Mouse (Mus musculus) forebrain, embryonic 12.5 days (tissue): ENCODE results near the gene Stap2. TPM values are rescaled to one million over a fixed set of nuclear protein-coding genes. Genes with fewer than 3 reads are reported as not detected.

Experiments
- ATAC-seq: fragments of 200-750 bp; cut with Nextera tagmentation; 2 replicates; pipeline ENCODE4 v1.8.0; 2017; ENCODE audit warnings: moderate TSS enrichment; ENCODE audit not compliant: low FRiP score
- H3K27ac ChIP-seq: fragments of 300-500 bp; sonication (generic); 2 replicates; pipeline ENCODE4 v1.5.1; 2016; ENCODE audit warnings: mild to moderate bottlenecking
- H3K27me3 ChIP-seq: fragments of 300-500 bp; sonication (generic); 2 replicates; pipeline ENCODE4 v1.6.1; 2016; ENCODE audit warnings: mild to moderate bottlenecking
- H3K36me3 ChIP-seq: fragments of 300-500 bp; sonication (generic); replicated peaks from 2 replicates; pipeline ENCODE4 v1.6.1; 2016; ENCODE audit warnings: mild to moderate bottlenecking
- H3K4me1 ChIP-seq: fragments of 300-500 bp; sonication (generic); 2 replicates; pipeline ENCODE4 v1.6.1; 2016
- H3K4me2 ChIP-seq: fragments of 300-500 bp; sonication (generic); 2 replicates; pipeline ENCODE4 v1.6.1; 2016; ENCODE audit warnings: mild to moderate bottlenecking, moderate library complexity
- H3K4me3 ChIP-seq: fragments of 300-500 bp; sonication (generic); replicated peaks from 2 replicates; pipeline ENCODE4 v1.5.1; 2016; ENCODE audit warnings: mild to moderate bottlenecking
- H3K9ac ChIP-seq: fragments of 300-500 bp; sonication (generic); 2 replicates; pipeline ENCODE4 v1.6.1; 2016; ENCODE audit warnings: mild to moderate bottlenecking
- H3K9me3 ChIP-seq: fragments of 300-500 bp; sonication (generic); 2 replicates; pipeline ENCODE4 v1.6.1; 2016
- WGBS: fragments of 180-500 bp; shearing (Covaris S2); methylation state at CpG from one replicate; pipeline ENCODE4 v1.1.7; 2016; 5-methylcytosine and 5-hydroxymethylcytosine counted together
- polyA plus RNA-seq: library from polyadenylated mRNA; unstranded; fragments of >200 nt; fragmentation: Nextera tagmentation; extraction: Ambion mirVana; gene quantifications from 2 replicates; pipeline ENCODE4 v1.2.1, GENCODE M21; 2016

Stap2 gene
- polyA plus RNA-seq, 1 experiment from 2014 or later = 4.2 TPM

- H3K36me3 ChIP-seq = no peaks in the 10 kb centered on the region
- H3K4me1 ChIP-seq = peaks cover 15% of the 10 kb centered on the region
- no peak for ATAC-seq
- H3K27ac ChIP-seq = no peak within 1 kb of the TSS
- H3K9ac ChIP-seq = no peak within 1 kb of the TSS
- no peak within 1 kb of the TSS for H3K4me3 ChIP-seq
- 77% methylated on average over 6 of the region's 6 CpGs for WGBS
- H3K9me3 ChIP-seq = no peaks in the 10 kb centered on the region
- peaks cover 41% of the 10 kb centered on the region for H3K27me3 ChIP-seq
- H3K4me2 ChIP-seq = no peak within 1 kb of the TSS
Measured at GRCm38 (mm10) chr17:55952447-55953027, 52.8 kb downstream of the Stap2 start, which contains the start of gene Ebi3. Ebi3 (plus strand) TSS chr17:55952640.

DNA sequence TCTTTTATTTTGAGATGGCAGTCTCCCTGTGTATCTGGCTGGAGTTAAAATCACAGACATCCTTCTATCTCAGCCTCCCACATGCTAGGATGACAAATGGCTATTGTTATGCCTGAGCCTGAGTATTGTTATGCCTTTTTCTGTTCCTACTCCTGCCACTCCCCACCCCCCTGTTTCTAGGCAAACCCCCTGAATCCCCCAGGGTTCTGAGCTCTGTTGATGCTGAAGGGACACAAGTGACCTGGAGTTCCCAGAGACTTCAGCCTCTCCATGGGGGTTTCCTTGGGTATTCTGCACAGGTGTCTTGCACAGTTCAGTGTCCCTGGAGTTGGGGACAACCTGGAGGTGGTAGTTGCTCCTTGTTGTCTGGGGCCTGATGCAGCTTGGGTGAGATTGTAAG is 53.3 kb downstream of the Stap2 start:
- Histone ChIP-seq H3K9ac (no peak overlapping the region), H3K4me2 (no peak overlapping the region), H3K27me3 (peaks cover 41% of the 10 kb centered on the region), H3K4me1 (peaks cover 11% of the 10 kb centered on the region), H3K36me3 (no peaks in the 10 kb centered on the region), H3K4me3 (no peak overlapping the region), H3K27ac (no peak overlapping the region), H3K9me3 (no peaks in the 10 kb centered on the region)
- ATAC-seq = no peak

DNA sequence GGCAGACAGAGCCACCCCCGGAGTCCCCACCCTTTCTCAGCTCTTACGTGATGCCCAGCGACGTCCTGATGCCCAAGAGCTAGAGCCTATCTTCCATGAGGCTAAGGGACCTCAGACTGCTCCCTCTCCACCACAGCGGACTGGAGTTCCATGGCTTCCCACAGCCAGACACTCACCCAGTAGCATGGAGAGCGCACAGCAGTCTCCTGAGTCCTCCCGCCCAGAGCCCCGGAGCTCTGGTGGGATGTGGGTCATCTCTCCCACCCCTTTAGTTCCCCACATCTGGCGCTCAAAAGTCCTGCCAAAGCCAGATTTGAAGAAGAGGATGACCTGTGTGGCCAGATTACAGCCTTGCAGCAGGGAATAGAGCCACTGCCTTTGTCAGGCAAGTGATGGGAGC is 54.8 kb downstream of the Stap2 start:
- Histone ChIP-seq H3K27ac (no peak overlapping the region), H3K4me3 (no peak overlapping the region), H3K27me3 (peaks cover 41% of the 10 kb centered on the region), H3K9ac (no peak overlapping the region), H3K36me3 (no peaks in the 10 kb centered on the region), H3K4me2 (no peak overlapping the region), H3K9me3 (no peaks in the 10 kb centered on the region), H3K4me1 (peaks cover 3% of the 10 kb centered on the region)
- 85% methylated on average over 9 of the region's 9 CpGs for WGBS
- no peak for ATAC-seq

DNA sequence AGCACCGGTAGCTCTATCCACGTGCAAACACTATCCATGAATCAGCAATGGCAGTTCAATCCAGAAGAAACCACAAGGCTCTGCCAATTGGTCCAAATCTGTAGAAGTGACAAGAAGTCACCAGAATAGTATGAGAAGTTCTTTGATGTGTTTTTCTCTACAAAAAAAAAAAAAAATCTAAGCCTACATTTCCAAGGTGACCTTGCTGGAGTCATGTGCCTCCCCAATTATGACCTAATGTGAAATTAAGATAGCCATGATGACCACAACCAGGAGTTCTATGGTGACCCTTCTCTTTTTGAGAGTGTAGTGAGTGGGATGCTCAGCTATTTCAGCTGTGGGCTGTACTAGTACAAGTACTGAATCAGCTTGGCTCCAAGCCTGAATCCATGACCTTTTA is 56.0 kb downstream of the Stap2 start, which contains the start of gene Zfp119b:
Gene Zfp119b (minus strand): TSS at position 101 of the 400 bp plus-strand sequence.
- Histone ChIP-seq H3K27ac (no peak within 1 kb of the TSS), H3K9me3 (no peaks in the 10 kb centered on the region), H3K27me3 (peaks cover 29% of the 10 kb centered on the region), H3K9ac (no peak within 1 kb of the TSS), H3K4me3 (no peak within 1 kb of the TSS), H3K36me3 (no peaks in the 10 kb centered on the region), H3K4me1 (peaks cover 6% of the 10 kb centered on the region), H3K4me2 (no peak within 1 kb of the TSS)
- ATAC-seq = no peak
- 89% methylated on average over 2 of the region's 2 CpGs for WGBS

DNA sequence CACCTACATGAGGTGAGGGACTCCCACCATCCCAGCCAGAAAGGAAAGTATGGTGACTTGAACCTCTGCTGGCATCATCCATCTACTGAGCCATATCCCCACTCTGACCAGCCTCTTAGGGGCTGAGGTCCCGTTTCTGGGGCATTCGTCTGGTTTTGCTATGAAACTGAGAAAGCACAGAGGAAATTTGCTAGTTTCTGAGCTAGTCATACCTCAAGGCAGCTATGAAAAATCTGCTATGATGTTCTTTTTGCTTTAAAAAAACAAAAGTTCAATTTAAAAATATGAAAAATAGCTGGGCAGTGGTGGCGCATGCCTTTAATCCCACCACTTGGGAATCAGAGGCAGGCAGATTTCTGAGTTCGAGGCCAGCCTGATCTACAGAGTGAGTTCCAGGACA is 56.7 kb downstream of the Stap2 start:
- Histone ChIP-seq H3K9ac (no peak overlapping the region), H3K27ac (no peak overlapping the region), H3K4me1 (peaks cover 9% of the 10 kb centered on the region), H3K27me3 (peaks cover 25% of the 10 kb centered on the region; the same call in 1 of the 2 replicates), H3K4me2 (no peak overlapping the region), H3K4me3 (no peak overlapping the region), H3K36me3 (no peaks in the 10 kb centered on the region), H3K9me3 (no peaks in the 10 kb centered on the region)
- WGBS = 90% methylated on average over 4 of the region's 4 CpGs
- ATAC-seq = no peak

Other genes starting within 250 kb of the Stap2 start
- 11.4 TPM in 2 replicates for gene Zfp119a, start 126.7 kb downstream of the Stap2 start, polyA plus RNA-seq
- gene Zfp959, start 113.5 kb downstream of the Stap2 start, polyA plus RNA-seq = 13.2 and 13.5 TPM in 2 replicates
- gene Zfp119b, start 56.1 kb downstream of the Stap2 start, polyA plus RNA-seq = 4.8 and 5.6 TPM in 2 replicates
- 2.3 TPM in 2 replicates for gene Ebi3, start 52.9 kb downstream of the Stap2 start, polyA plus RNA-seq
- gene Yju2, start 46.5 kb downstream of the Stap2 start, polyA plus RNA-seq = 28.0 and 29.1 TPM in 2 replicates
- 81.1 and 94.0 TPM in 2 replicates for gene Shd, start 35.1 kb downstream of the Stap2 start, polyA plus RNA-seq
- gene Fsd1, start 19.1 kb downstream of the Stap2 start, polyA plus RNA-seq = 79.7 and 82.4 TPM in 2 replicates
- gene Mpnd, start 127 bp upstream of the Stap2 start, polyA plus RNA-seq = 184 and 186 TPM in 2 replicates
- 130 and 135 TPM in 2 replicates for gene Sh3gl1, start 31.1 kb upstream of the Stap2 start, polyA plus RNA-seq
- gene Chaf1a, start 34.9 kb upstream of the Stap2 start, polyA plus RNA-seq = 39.1 and 43.4 TPM in 2 replicates
- 49.7 and 50.8 TPM in 2 replicates for gene Ubxn6, start 69.4 kb upstream of the Stap2 start, polyA plus RNA-seq
- 183 and 188 TPM in 2 replicates for gene Hdgfl2, start 74.0 kb upstream of the Stap2 start, polyA plus RNA-seq
- 0.06 and 0.18 TPM in 2 replicates for gene Plin4, start 104.2 kb upstream of the Stap2 start, polyA plus RNA-seq
- gene Plin5, start 112.0 kb upstream of the Stap2 start, polyA plus RNA-seq = 0.22 TPM in 1 of 2 replicates, not detected in the other
- 0.18 and 0.27 TPM in 2 replicates for gene Lrg1, start 116.4 kb upstream of the Stap2 start, polyA plus RNA-seq
- 4.8 and 5.4 TPM in 2 replicates for gene Sema6b, start 134.8 kb upstream of the Stap2 start, polyA plus RNA-seq
- gene Tnfaip8l1, start 156.9 kb upstream of the Stap2 start, polyA plus RNA-seq = 7.5 TPM in 2 replicates
- gene Mydgf, start 178.3 kb upstream of the Stap2 start, polyA plus RNA-seq = 54.5 and 57.3 TPM in 2 replicates
- 43.4 and 48.6 TPM in 2 replicates for gene Dpp9, start 213.3 kb upstream of the Stap2 start, polyA plus RNA-seq